Mouse (Mus musculus): ENCODE measurements around the gene Rfx8. TPM values are rescaled to one million over a fixed set of nuclear protein-coding genes. Genes with fewer than 3 reads are reported as not detected.

Gene Rfx8
- total and polyA plus RNA-seq, 2 experiments from 2014 or later = 0.28 to 0.66 TPM

- TF ChIP-seq CTCF (IDR thresholded peaks at IDR 0.05) = no peak
- Histone ChIP-seq H3K4me2 (ENCODE audit: low read depth, low read length, poor library complexity, severe bottlenecking) (no peak overlapping the region), H3K27ac (ENCODE audit: low read depth, low read length) (no peak overlapping the region), H3K4me1 (ENCODE audit: insufficient read depth, low read length) (no peaks in the 10 kb centered on the region), H3K4me3 (ENCODE audit: low read depth, low read length) (no peak overlapping the region), H3K9ac (replicated peaks; ENCODE audit: low read length, poor library complexity, severe bottlenecking) (no peak overlapping the region), H3K36me3 (ENCODE audit: insufficient read depth, low read length) (no peaks in the 10 kb centered on the region), H3K9me3 (ENCODE audit: low read length) (no peaks in the 10 kb centered on the region), H3K27me3 (ENCODE audit: insufficient read depth, low read length) (no peaks in the 10 kb centered on the region)
- ATAC-seq (ENCODE audit: low FRiP score) = no peak
- peak; percentile 43 for DNase-seq (ENCODE audit: low spot score)
- 42% methylated on average over 7 of the region's 7 CpGs for WGBS
These were observed 20.2 kb upstream of the Rfx8 start for GRCm38 (mm10) chr1:39740948-39741347.

- H3K9me3 ChIP-seq (ENCODE audit: low read length) = no peaks in the 10 kb centered on the region
- H3K27ac ChIP-seq (ENCODE audit: low read depth, low read length) = no peak overlapping the region
- no peak for ATAC-seq (ENCODE audit: low FRiP score)
- H3K9ac ChIP-seq (replicated peaks; ENCODE audit: low read length, poor library complexity, severe bottlenecking) = no peak overlapping the region
- H3K36me3 ChIP-seq (ENCODE audit: insufficient read depth, low read length) = no peaks in the 10 kb centered on the region
- DNase-seq (ENCODE audit: low spot score) = no peak
- no peaks in the 10 kb centered on the region for H3K27me3 ChIP-seq (ENCODE audit: insufficient read depth, low read length)
- no peaks in the 10 kb centered on the region for H3K4me1 ChIP-seq (ENCODE audit: insufficient read depth, low read length)
- WGBS = 72% methylated on average over 4 of the region's 4 CpGs
- H3K4me2 ChIP-seq (ENCODE audit: low read depth, low read length, poor library complexity, severe bottlenecking) = no peak overlapping the region
- TF ChIP-seq CTCF (IDR thresholded peaks at IDR 0.05) = no peak
- H3K4me3 ChIP-seq (ENCODE audit: low read depth, low read length) = no peak overlapping the region
These were observed 19.2 kb upstream of the Rfx8 start for GRCm38 (mm10) chr1:39740002-39740401.

- ATAC-seq (ENCODE audit: low FRiP score) (no peak), DNase-seq (ENCODE audit: low spot score) (no peak)
- Histone ChIP-seq H3K9ac (replicated peaks; ENCODE audit: low read length, poor library complexity, severe bottlenecking) (no peak overlapping the region), H3K9me3 (ENCODE audit: low read length) (no peaks in the 10 kb centered on the region), H3K4me3 (ENCODE audit: low read depth, low read length) (no peak overlapping the region), H3K4me1 (ENCODE audit: insufficient read depth, low read length) (no peaks in the 10 kb centered on the region; the same call in 1 of the 2 replicates), H3K27ac (ENCODE audit: low read depth, low read length) (0 out of 2 replicates have a peak overlapping the region, but pooled peaks have one; percentile 32), H3K4me2 (ENCODE audit: low read depth, low read length, poor library complexity, severe bottlenecking) (no peak overlapping the region), H3K27me3 (ENCODE audit: insufficient read depth, low read length) (no peaks in the 10 kb centered on the region), H3K36me3 (ENCODE audit: insufficient read depth, low read length) (no peaks in the 10 kb centered on the region)
- 32% methylated on average over 8 of the region's 8 CpGs for WGBS
- no peak for TF ChIP-seq CTCF (IDR thresholded peaks at IDR 0.05)
These were observed 15.3 kb upstream of the Rfx8 start for GRCm38 (mm10) chr1:39735927-39736604.

- 75% methylated on average over 2 of the region's 2 CpGs for WGBS
- Histone ChIP-seq H3K4me1 (ENCODE audit: insufficient read depth, low read length) (no peaks in the 10 kb centered on the region; the same call in 1 of the 2 replicates), H3K27ac (ENCODE audit: low read depth, low read length) (no peak overlapping the region)
These were observed 14.7 kb upstream of the Rfx8 start for GRCm38 (mm10) chr1:39735493-39735892.

GRCm38 (mm10) chr1:39734881-39735280, 14.1 kb upstream of the Rfx8 start:
- H3K4me2 ChIP-seq (ENCODE audit: low read depth, low read length, poor library complexity, severe bottlenecking) = no peak overlapping the region
- H3K36me3 ChIP-seq (ENCODE audit: insufficient read depth, low read length) = no peaks in the 10 kb centered on the region

More at GRCm38 (mm10) chr1:39735493-39735892, 14.7 kb upstream of the Rfx8 start:
- ATAC-seq (ENCODE audit: low FRiP score) (no peak), DNase-seq (ENCODE audit: low spot score) (no peak)
- no peaks in the 10 kb centered on the region for H3K36me3 ChIP-seq (ENCODE audit: insufficient read depth, low read length)
- no peaks in the 10 kb centered on the region for H3K27me3 ChIP-seq (ENCODE audit: insufficient read depth, low read length)
- H3K9me3 ChIP-seq (ENCODE audit: low read length) = no peaks in the 10 kb centered on the region
- no peak for TF ChIP-seq CTCF (IDR thresholded peaks at IDR 0.05)
- H3K4me2 ChIP-seq (ENCODE audit: low read depth, low read length, poor library complexity, severe bottlenecking) = no peak overlapping the region
- H3K4me3 ChIP-seq (ENCODE audit: low read depth, low read length) = no peak overlapping the region
- H3K9ac ChIP-seq (replicated peaks; ENCODE audit: low read length, poor library complexity, severe bottlenecking) = no peak overlapping the region

GRCm38 (mm10) chr1:39734311-39734710, 13.5 kb upstream of the Rfx8 start:
- no peaks in the 10 kb centered on the region for H3K27me3 ChIP-seq (ENCODE audit: insufficient read depth, low read length)
- no peak for TF ChIP-seq CTCF (IDR thresholded peaks at IDR 0.05)
- DNase-seq (ENCODE audit: low spot score) (no peak), ATAC-seq (ENCODE audit: low FRiP score) (no peak)
- H3K9ac ChIP-seq (replicated peaks; ENCODE audit: low read length, poor library complexity, severe bottlenecking) = no peak overlapping the region
- no peaks in the 10 kb centered on the region for H3K9me3 ChIP-seq (ENCODE audit: low read length)
- WGBS = 92% methylated on average over 13 of the region's 13 CpGs
- no peak overlapping the region for H3K4me2 ChIP-seq (ENCODE audit: low read depth, low read length, poor library complexity, severe bottlenecking)
- no peak overlapping the region for H3K4me3 ChIP-seq (ENCODE audit: low read depth, low read length)
- H3K27ac ChIP-seq (ENCODE audit: low read depth, low read length) = no peak overlapping the region
- no peaks in the 10 kb centered on the region; the same call in 1 of the 2 replicates for H3K4me1 ChIP-seq (ENCODE audit: insufficient read depth, low read length)
- no peaks in the 10 kb centered on the region for H3K36me3 ChIP-seq (ENCODE audit: insufficient read depth, low read length)

More at GRCm38 (mm10) chr1:39734881-39735280, 14.1 kb upstream of the Rfx8 start:
- H3K4me1 ChIP-seq (ENCODE audit: insufficient read depth, low read length) = no peaks in the 10 kb centered on the region; the same call in 1 of the 2 replicates
- TF ChIP-seq CTCF (IDR thresholded peaks at IDR 0.05) = no peak
- no peak overlapping the region for H3K4me3 ChIP-seq (ENCODE audit: low read depth, low read length)
- no peak overlapping the region for H3K27ac ChIP-seq (ENCODE audit: low read depth, low read length)
- 91% methylated on average over 6 of the region's 6 CpGs for WGBS
- H3K9me3 ChIP-seq (ENCODE audit: low read length) = no peaks in the 10 kb centered on the region
- no peak overlapping the region for H3K9ac ChIP-seq (replicated peaks; ENCODE audit: low read length, poor library complexity, severe bottlenecking)
- DNase-seq (ENCODE audit: low spot score) (no peak), ATAC-seq (ENCODE audit: low FRiP score) (no peak)
- no peaks in the 10 kb centered on the region for H3K27me3 ChIP-seq (ENCODE audit: insufficient read depth, low read length)

All from midbrain, postnatal 0 days (tissue).